Comparison of ENCODE assay signal across 7 mouse cellular contexts in genomic region chr9:120583314-120583713, GRCm38 (mm10). TPM values are rescaled to one million over a fixed set of nuclear protein-coding genes. Genes with fewer than 3 reads are reported as not detected.
DNase-seq lines count a peak whose midpoint lies in the region; ATAC-seq lines count a peak whose summit lies in the region.

No protein-coding gene starts in this region.

- no peak for ATAC-seq in lung, embryonic 15.5 days (ENCODE audit: borderline replicate concordance, extremely low read depth, low FRiP score, low TSS enrichment)
- no peak for ATAC-seq in forebrain, embryonic 11.5 days (replicated peaks; ENCODE audit: low FRiP score)
- ATAC-seq in stomach, embryonic 15.5 days (ENCODE audit: insufficient read depth, low FRiP score, low read depth): no peak

- no peaks in the 10 kb centered on the region for H3K36me3 ChIP-seq in lung, embryonic 15.5 days
- no peaks in the 10 kb centered on the region for H3K36me3 ChIP-seq in forebrain, embryonic 11.5 days (ENCODE audit: control insufficient read depth, insufficient read depth, low read length)
- no peaks in the 10 kb centered on the region for H3K36me3 ChIP-seq in limb, embryonic 10.5 days
- H3K36me3 ChIP-seq in stomach, embryonic 15.5 days: no peaks in the 10 kb centered on the region

- H3K4me3 ChIP-seq in lung, embryonic 15.5 days: peak overlapping the region; percentile 37; the same call in 1 of the 2 replicates
- no peak overlapping the region for H3K4me3 ChIP-seq in forebrain, embryonic 11.5 days (ENCODE audit: low read depth, low read length)
- H3K4me3 ChIP-seq in limb, embryonic 10.5 days: peak overlapping the region; percentile 51; the same call in 1 of the 2 replicates
- no peak overlapping the region for H3K4me3 ChIP-seq in stomach, embryonic 15.5 days (replicated peaks)

- no peaks in the 10 kb centered on the region for H3K27me3 ChIP-seq in lung, embryonic 15.5 days
- no peaks in the 10 kb centered on the region for H3K27me3 ChIP-seq in forebrain, embryonic 11.5 days (ENCODE audit: control insufficient read depth, insufficient read depth, low read length)
- H3K27me3 ChIP-seq in limb, embryonic 10.5 days (ENCODE audit: low read depth, poor library complexity, severe bottlenecking): no peaks in the 10 kb centered on the region
- no peaks in the 10 kb centered on the region for H3K27me3 ChIP-seq in stomach, embryonic 15.5 days (replicated peaks)

- WGBS in lung, embryonic 15.5 days: 71% methylated on average over 3 of the region's 3 CpGs
- 80% methylated on average over 3 of the region's 3 CpGs for WGBS in forebrain, embryonic 11.5 days
- WGBS in limb, embryonic 10.5 days: 66% methylated on average over 3 of the region's 3 CpGs
- 67% methylated on average over 3 of the region's 3 CpGs for WGBS in stomach, embryonic 15.5 days

- H3K9ac ChIP-seq in lung, embryonic 15.5 days: 0 out of 2 replicates have a peak overlapping the region, but pooled peaks have one; percentile 28
- no peak overlapping the region for H3K9ac ChIP-seq in forebrain, embryonic 11.5 days (ENCODE audit: low read length)
- no peak overlapping the region for H3K9ac ChIP-seq in stomach, embryonic 15.5 days

- H3K27ac ChIP-seq in lung, embryonic 15.5 days: no peak overlapping the region
- H3K27ac ChIP-seq in forebrain, embryonic 11.5 days (ENCODE audit: low read depth, low read length): no peak overlapping the region
- H3K27ac ChIP-seq in limb, embryonic 10.5 days: no peak overlapping the region
- no peak overlapping the region for H3K27ac ChIP-seq in stomach, embryonic 15.5 days

- H3K4me1 ChIP-seq in lung, embryonic 15.5 days: peaks cover 15% of the 10 kb centered on the region
- H3K4me1 ChIP-seq in forebrain, embryonic 11.5 days (replicated peaks; ENCODE audit: control insufficient read depth, insufficient read depth, low read length): peaks cover 10% of the 10 kb centered on the region; the same call in 1 of the 2 replicates
- H3K4me1 ChIP-seq in limb, embryonic 10.5 days: peaks cover 29% of the 10 kb centered on the region
- peaks cover 13% of the 10 kb centered on the region; the same call in 1 of the 2 replicates for H3K4me1 ChIP-seq in stomach, embryonic 15.5 days

- H3K4me2 ChIP-seq in lung, embryonic 15.5 days: peak overlapping the region; percentile 70
- H3K4me2 ChIP-seq in forebrain, embryonic 11.5 days (ENCODE audit: low read depth, low read length, severe bottlenecking): peak overlapping the region; percentile 59; the same call in 1 of the 2 replicates
- H3K4me2 ChIP-seq in stomach, embryonic 15.5 days: peak overlapping the region; percentile 88

- DNase-seq in lung, adult 18-20 months: no peak
- no peak for DNase-seq in forebrain, embryonic 11.5 days (ENCODE audit: low spot score)
- no peak for DNase-seq in limb, embryonic 10.5 days (ENCODE audit: low spot score)
- no peak for DNase-seq in layer of hippocampus, adult 9-10 months (ENCODE audit: low spot score)
- no peak for DNase-seq in kidney, adult 11 months

- H3K9me3 ChIP-seq in lung, embryonic 15.5 days: no peaks in the 10 kb centered on the region
- H3K9me3 ChIP-seq in forebrain, embryonic 11.5 days (ENCODE audit: control insufficient read depth, low read length): no peaks in the 10 kb centered on the region
- no peaks in the 10 kb centered on the region for H3K9me3 ChIP-seq in limb, embryonic 10.5 days (replicated peaks)
- H3K9me3 ChIP-seq in stomach, embryonic 15.5 days: no peaks in the 10 kb centered on the region

RNA-seq across cellular contexts. Expression of gene Rpl14, which starts 12.1 kb away (rescaled TPM):
- 695 and 737 TPM in 2 replicates for polyA plus RNA-seq in lung, embryonic 15.5 days (2015; fragmentation: Nextera tagmentation; extraction: Ambion mirVana)
- polyA plus RNA-seq in forebrain, embryonic 11.5 days (2014; fragmentation: Nextera tagmentation; extraction: Ambion mirVana): 772 and 838 TPM in 2 replicates
- 757 and 864 TPM in 2 replicates for polyA plus RNA-seq in limb, embryonic 10.5 days (2016; fragmentation: Nextera tagmentation; extraction: Ambion mirVana)
- 694 and 820 TPM in 2 replicates for polyA plus RNA-seq in stomach, embryonic 15.5 days (2015; fragmentation: Nextera tagmentation; extraction: Ambion mirVana)

RNA-seq across cellular contexts. Expression of gene Entpd3, which starts 43.7 kb away (rescaled TPM):
- polyA plus RNA-seq in lung, embryonic 15.5 days (2015; fragmentation: Nextera tagmentation; extraction: Ambion mirVana): 10.3 and 10.6 TPM in 2 replicates
- 0.32 TPM in 1 of 2 replicates, not detected in the other for polyA plus RNA-seq in forebrain, embryonic 11.5 days (2014; fragmentation: Nextera tagmentation; extraction: Ambion mirVana)
- polyA plus RNA-seq in limb, embryonic 10.5 days (2016; fragmentation: Nextera tagmentation; extraction: Ambion mirVana): 0.26 and 0.33 TPM in 2 replicates
- 5.5 and 5.7 TPM in 2 replicates for polyA plus RNA-seq in stomach, embryonic 15.5 days (2015; fragmentation: Nextera tagmentation; extraction: Ambion mirVana)

Comparison
In these comparisons a context has a peak if more than half of its experiments do, and no peak if none do; other contexts are left out.
1. H3K4me3 ChIP-seq: peak in lung, embryonic 15.5 days (single experiment) and limb, embryonic 10.5 days (single experiment); none in forebrain, embryonic 11.5 days (single experiment) and stomach, embryonic 15.5 days (single experiment).
2. Peak in every context shown above with its lines, with median percentiles within 50 percentile points of each other: H3K4me2 ChIP-seq.